Mouse (Mus musculus): Measurements from ENCODE around the gene Rab11fip3. TPM values are rescaled to one million over a fixed set of nuclear protein-coding genes. Genes with fewer than 3 reads are reported as not detected.
A peak's percentile ranks its signal among the peaks of the same experiment; 100 is the strongest.

Gene Rab11fip3
- total RNA-seq, 2 experiments from 2014 or later, result 99.5 to 112 TPM

DNA sequence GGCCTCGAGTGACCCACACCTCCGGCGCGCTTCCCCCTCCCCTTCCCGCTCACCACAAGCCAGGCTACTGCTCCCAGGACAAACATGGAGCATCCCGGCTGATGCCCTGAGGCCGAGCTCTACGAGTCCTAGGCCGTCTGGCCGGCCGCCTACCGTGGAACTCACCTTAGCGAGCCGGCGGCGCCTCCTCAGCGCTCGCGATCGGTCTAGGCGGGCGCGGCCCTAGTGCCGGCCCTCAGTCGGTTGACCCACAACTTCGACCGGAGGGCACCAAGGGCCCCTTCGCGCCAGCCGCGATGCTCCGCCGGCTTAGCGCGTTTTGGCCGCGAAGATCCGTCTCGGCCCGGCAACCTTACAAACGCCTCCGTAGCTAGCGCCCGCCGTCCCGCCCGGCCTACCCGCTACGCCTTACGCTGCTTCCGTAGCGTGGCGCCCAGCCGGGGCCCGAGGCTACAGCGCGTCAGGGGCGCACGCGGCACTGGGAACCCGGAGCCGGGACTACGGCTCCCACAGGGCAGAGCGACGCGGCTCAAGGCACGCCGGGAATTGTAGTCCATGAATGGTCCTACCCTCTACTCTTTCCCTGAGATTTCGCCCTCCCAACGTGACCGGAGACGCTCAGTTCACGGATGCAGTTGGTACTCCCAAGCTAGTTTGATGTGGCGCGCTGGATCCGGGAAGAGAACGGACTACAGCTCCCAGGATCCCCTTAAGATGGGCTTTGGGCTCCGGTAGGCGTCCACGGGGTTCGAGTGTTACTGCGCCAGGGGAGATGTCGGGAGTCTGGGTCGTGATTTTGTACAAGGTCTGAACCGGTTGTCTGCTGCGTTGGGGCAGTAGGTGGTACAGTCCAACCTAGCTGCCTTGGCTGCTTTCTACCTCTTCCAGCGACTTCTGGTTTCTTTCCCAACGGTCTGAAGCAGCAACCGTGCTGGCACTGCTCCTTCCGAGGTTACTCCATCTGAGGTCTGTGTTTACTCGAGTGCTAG is 83.8 kb downstream of the Rab11fip3 start, which contains the start of gene Capn15:
Gene Capn15 (minus strand): TSS at position 491 of the 989 bp plus-strand sequence.
- DNase-seq, result peak; percentile 95

DNA sequence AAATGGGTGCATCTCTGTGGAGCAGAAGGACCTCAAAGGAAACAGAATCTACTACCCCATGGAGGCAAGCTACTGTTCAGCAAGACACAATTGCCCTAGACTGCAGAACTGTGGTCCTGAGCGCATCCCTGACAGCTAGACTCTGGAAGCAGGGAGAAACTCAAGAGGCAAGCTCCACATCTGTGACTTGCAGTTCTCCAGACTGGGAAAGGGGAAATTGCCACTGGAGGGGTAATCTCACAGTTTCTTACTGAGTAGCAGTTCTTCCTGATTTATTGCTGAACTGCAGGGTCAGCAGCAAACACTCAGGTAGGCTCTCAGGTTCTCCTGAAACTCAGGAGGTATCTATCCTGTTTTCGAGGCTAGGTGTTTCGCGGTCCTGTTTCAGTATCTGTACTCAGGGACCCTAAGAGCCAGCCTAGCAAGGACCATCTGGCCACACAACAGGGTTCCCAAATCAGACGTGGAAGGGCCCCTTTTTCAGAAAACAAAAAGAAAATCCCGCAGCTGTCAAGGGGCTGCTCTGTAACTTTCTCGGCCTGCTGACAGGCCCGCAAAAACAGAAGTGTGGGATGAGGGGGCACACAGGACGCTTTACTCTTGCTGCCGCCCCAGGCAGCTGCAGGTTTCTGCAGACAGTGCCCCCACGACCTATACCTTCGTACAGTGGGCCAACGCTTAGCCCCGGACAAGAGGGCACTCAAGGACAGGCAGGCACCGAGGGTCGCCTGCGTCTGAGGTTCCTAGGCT is 84.6 kb downstream of the Rab11fip3 start:
- DNase-seq, result no peak

DNA sequence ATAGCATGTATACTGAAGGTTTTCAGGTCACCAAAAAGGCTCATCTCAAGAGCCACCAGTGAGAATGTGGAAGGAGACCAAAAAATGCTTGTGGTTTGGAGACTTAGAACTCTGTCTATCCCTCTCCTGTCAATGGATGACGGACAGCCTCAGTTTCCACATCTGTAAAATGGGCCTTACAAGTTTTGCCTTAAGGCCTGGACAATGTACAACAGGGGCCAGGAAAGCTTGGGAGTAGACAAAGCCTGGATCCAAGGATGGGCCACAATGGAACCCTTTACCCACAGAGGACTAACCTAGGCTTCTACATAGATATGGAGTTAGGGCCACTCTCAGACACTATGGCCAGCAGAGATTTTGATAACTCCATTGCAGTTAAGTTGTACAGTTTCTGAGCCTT is 85.3 kb downstream of the Rab11fip3 start:
- no peak for DNase-seq

DNA sequence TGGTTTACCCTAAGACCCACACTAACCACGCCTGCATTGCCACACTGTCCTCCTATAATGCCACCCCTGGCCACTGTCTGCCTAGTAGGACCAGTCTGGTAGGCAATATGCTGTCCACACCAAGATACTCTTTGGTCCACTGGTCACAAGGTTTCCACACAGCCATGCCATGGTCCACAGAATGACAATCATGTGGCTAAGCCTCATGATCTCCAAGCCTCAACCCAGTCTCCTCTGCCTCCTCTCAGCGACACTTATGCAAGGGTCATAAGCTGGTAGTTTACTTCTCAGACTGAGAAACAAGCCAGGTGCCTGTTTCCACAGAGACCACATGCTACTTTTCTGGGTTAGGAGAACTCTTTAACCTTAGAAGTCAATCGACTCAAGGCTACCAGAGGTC is 86.4 kb downstream of the Rab11fip3 start:
- no peak for DNase-seq

DNA sequence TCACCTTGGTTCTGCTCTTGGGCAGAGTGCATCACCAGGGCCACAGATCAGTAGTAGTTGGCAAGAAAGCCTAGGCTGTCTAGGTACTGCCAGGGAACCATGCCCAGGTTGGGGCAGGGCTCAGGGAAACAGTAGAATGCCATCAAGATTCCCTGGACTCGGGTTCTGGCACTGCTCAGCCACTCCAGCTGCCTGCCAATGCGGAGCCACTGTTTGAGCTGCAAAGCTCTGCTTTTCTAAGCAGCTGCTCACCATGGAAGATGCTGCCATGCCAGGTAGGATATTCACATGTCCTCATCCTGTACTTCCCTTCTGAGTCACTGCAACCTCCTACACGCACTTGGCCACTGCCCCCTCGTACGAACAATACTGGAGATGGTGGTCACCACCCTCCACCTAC is 88.5 kb downstream of the Rab11fip3 start:
- DNase-seq, result no peak

DNA sequence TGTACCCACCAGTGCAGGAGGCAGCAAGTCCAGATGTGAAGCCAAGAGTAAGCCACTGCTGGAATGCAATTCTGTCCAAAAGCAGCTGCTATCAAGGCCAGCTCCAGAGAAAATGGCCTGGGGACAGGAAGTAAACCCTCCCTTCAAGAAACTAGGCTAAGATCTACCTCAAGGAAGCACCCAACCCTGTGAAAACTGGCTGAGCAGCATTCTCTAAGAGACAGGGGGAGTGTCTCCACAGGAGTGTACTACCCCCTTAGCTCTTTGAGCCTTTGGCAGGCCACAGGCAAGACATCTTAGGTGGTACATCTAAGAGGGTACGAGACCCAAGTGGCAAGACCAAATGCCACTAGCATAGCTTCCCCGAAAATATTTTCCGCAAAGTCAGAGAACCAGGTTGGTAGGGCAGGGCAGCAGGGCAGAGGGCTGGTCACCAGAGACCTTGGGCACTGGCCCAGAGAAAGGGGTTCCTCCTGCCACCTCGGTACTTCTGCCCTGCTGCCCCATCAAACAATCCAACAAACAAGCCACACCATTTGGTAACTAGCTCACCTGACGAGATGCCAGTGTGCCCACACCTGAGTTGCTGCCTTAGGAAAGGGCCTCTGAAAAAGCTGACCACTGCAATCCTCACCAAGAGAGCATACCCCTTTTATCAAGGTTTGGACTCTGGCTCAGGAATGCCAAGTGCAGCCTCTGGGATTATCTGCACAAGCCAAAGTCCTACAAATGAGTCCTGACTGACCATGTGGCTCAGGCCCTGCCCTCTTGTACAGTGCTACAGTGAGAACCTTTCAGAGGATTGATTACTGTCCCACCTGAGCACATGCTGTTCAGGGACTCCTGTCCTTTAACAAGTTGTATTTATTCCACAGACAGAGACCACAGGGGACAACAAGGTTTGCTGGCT is 89.3 kb downstream of the Rab11fip3 start:
- no peak for DNase-seq

DNA sequence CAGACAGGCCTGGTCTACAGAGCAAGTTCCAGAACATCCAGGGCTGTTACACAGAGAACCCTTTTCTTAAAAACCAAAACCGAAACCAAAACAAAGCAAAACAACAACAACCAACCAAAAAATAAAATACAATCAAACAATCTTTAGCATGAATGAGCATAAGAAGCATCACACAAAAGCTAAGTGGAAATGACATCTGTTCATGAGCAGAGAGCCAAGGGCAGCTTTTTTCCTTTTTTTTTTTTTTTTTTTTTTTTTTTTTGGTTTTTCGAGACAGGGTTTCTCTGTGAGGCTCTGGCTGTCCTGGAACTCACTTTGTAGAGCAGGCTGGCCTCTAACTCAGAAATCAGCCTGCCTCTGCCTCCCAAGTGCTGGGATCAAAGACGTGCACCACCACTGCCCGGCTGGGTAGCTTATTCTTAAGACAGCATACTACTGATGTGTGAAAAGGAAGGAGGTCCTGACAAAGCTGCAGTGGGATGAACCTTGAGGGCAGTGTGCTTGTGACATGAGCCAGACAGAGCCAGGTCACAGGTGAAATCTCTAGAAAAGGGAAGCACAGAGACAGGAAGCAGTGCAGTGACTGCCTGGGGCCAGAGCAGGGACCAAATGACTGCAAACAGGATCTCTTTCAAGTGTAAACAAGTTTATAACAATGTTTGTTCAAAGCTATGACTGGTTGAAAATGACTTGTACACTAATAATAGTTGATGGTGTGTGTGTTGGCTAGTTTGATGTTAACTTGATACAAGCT is 98.2 kb downstream of the Rab11fip3 start:
- DNase-seq, result no peak

DNA sequence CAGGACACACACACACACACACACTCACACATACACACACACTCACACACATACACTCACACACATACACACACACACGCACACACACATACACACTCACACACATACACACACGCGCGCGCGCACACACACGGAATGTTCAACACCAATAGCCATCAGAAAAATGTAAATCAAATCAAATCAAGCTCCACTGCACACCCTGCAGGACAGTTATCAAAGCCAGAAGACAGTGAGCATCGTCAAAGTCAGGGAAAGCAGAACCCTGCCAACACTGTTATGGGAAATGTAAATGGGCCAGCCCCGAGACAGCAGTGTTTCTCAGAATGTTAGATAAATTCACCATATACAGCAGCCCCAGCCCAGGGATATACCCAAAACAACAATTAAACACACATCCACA is 98.9 kb downstream of the Rab11fip3 start:
- no peak for DNase-seq

DNA sequence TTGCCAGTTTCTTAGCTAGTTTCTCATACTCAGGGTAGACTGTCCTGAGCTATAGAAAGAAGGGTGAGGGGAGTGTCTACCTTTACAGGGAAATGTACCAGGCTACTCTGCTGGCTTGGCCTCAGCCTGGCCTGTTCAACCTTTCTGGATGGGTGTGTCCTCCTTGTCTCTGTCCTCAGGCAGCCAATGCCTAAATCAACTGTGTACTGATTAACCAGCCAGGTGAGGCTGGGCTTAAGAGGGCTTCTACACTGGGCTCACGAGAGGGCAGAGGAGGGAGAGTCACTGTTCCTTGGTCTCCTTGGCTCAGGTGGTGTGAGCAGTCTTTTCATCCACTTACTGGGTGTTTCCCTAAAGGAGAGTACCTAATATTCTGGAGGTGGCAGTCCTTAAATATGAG is 101.2 kb downstream of the Rab11fip3 start:
- DNase-seq, result no peak

DNA sequence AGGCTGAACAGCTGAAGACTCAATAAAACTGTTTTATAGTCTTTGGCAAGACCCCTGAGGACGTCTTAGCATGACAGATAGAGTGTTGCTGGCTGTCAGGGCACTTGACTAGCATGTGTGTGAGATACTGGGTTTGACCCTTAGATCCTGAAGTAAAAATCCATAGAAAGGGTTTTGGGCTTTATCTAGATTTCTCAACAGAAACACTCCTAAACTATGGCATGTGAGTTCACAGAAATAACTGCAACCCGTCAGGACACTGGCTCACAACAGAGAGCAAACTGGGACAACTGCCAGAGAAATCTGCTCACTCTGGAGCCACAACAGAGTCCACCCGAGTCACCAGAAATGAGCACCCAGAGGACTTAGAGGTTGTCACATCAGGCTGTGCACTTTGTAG is 101.7 kb downstream of the Rab11fip3 start:
- DNase-seq, result no peak

DNA sequence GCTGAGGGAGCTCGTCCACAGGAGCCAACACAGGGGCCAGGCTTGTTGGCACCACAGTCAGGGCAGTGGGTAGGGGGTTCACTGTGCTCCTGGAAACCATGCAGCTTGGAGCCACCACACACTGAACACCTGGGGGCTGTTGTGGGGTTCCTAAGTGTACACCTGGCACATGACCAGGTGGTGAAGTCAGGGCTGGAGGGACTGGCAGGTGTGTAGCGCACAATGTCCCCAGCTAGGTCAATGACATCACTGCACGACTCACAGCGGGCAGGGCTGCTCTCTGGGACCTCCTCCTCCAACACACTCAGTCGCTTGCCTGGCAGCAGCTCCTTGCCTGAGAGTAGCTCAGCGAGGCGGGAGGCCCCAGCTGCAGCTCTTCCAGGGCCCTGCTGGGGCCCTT is 105.1 kb downstream of the Rab11fip3 start:
- DNase-seq, result no peak

DNA sequence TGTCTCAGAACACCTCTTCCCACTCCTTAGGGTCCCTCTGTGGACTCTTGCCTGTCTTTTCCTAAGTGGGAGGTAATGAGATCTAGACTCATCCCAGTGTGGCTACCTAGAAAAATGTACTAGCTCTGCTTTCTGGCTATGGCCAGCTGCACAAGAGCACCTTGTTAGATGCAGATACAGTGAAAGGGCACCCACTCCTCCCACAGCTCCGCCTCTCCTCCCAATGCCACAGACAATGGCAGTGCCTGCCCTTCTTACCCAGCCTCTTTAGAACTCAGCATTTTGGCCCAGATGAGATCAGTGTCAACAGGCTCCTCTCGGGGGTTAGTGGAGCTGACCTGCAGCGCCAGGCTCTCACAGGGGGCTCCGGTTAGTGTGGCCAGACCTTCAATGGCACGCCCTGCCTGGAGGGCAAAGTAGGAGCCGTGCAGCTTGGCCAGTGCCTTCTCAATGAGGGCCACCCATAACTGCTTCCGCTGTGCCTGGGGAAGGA is 106.9 kb downstream of the Rab11fip3 start:
- no peak for DNase-seq

DNA sequence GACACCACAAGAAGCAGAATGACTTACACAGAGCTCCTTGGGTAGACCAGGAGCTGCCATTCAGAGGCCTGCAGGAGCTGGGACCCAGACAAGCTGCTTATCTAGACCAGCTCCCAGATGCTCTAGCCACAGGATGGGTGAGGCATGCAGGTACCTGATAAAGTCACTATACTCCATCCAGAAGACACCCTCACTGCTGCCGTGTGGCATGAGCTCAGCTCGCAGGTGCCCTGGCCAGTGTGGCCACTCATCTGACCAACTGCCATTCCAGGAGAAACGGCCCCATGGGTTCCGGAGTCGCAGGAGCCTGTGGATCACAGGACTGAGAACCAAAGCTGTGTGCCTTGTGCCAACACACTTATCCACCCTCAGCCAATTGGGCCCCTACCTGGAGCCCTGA is 107.8 kb downstream of the Rab11fip3 start:
- no peak for DNase-seq

DNA sequence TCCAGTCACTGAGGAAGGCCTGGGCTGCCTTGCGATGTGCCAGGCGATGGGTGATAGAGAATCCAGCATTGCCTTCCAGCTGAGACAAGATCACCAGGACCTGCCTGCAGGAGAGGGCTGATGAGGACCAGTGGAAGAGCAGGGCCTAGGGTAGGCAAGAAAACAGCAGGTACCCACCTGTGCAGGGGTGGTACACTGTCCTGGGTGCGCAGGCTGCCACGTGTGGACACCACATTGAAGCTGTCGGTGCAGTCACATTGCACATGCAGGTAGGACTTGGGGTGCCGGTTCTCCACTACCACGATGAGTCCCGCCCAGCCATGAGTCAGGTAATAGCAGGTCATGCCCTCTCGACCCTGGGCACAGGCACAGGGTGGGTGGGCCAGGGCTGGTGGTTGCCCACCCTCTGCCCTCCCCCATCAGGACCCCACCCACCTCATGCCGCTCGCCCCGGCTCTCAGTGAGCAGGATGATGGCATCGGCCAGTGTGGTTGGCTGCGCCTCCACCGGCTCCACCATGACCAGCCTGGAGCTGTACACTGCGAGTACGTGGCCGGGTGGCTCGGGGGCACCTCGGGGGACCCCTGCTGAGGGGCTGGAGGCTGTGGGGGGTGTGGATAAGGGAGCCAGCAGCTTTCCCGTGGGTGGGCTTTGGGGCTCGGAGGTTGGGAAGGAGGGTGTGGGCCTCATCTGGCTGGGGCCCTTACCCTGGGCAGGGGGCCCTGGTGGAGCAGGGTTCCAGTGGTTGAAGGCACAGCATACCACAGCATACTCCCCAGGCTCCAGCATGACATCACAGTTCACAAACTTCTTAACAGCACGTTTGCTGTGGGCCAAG is 109.5 kb downstream of the Rab11fip3 start:
- no peak for DNase-seq

DNA sequence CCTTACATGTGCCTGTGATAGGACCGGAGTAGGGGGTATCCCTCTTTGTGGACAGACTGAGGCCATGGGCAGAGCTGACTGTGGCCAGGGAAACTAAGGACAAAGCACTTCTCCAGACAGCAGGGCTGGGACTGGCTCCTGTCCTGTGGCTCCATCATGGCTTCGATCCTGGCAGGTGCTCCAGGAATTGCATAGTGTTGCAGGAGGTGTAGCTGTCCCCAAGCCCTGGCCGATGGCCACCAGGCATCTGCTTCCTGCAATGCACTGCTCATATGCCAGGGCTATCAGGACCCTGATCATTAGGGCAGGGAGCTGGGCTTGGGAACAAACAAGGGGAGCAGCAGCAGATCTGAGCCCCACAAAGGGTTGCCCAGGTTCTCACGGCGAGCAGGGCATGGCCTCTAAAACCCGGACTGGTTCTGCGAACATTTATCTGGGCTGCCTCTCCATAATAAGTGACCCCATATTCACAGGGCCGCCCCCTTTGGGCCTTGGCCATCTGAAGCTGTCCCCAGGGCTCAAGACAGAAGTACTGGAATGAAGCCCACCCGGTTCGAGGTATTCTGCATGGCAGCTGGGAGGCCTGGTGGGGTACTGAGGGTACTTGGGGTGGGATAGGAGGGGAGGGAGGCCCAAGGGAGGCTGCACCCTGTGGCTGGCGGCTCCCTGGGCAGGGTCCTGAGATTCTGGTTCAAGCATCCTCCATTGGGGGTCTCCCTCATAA is 110.4 kb downstream of the Rab11fip3 start:
- DNase-seq, result no peak

DNA sequence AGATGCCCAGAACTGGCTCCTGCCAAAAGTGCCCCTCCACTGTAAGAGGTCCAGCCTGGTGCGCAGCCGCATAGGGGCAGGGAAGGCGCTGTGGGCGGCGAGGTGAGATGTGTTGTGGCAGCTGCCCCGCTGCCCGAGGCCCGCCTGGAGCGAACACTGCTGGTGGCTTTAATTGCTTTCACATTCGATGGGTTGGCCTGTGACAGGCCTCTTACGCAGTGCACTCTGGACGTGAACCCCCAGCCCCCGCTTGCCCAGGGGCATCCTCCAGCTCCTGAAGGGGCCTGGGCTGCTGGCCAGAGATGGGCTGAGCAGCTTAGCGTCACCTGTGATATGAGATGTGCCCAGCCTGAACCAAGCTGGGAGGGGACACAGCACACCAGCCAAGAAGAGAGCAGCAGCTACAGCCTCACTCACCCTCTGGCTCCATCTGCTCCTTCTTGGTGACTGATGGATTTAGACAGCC is 111.7 kb downstream of the Rab11fip3 start:
- no peak for DNase-seq

DNA sequence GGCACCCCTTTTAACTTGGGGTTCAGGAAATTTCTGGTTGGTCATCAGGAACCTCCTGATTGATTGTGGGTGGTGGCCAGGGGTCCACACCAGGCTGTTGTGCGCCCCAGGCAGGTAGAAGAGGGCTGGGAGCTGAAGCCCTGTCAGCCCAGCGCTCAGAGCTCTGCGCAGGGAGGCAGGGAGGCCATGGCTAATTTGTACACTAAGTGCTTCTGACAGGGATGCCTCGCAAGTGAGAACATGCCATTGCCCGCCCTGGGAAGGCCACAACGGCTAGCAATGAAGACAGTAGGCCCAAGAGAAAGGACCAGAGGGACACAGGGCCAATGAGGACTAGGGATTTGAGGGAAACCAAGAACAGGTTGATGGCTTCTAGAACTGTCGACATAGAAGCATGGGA is 112.7 kb downstream of the Rab11fip3 start:
- DNase-seq, result no peak

DNA sequence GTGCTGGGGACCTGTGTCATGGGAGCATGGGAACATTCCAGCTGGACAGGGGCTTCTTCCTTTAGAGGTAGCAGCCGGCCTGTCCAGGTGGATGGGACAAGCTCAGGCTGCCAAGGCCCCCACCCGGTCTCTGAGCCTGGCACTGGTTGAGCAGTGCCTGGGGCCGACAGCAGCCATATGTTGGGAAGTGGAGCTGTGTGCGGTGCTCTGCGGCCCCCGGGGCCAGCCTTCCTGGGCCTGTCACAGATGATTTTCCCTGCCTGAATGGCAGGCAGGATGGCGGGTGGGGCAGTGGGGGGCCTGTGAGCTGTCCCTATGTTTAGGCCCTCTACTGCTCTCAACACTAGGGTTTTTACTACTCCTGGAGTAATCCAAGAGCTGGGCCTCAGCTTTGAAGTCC is 113.2 kb downstream of the Rab11fip3 start:
- no peak for DNase-seq

DNA sequence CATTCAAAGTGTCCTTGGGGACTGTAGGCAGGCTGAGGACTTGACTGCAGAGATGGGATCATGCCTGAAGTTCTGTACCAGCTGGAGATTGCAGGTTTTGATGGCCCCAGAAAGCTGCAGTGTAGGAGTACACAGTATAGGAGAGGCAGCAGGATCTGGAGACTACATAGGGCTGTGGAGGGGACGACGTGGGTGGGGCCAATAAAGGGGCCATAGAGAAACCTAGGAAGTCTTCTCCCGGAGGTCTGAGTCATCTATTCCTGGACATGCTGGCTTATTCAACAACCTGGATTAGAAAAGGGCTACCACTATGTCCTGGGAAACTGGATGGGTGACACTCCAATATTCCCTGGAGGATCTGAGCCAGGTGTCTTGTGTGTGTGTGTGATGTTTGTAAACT is 113.6 kb downstream of the Rab11fip3 start:
- DNase-seq, result no peak

DNA sequence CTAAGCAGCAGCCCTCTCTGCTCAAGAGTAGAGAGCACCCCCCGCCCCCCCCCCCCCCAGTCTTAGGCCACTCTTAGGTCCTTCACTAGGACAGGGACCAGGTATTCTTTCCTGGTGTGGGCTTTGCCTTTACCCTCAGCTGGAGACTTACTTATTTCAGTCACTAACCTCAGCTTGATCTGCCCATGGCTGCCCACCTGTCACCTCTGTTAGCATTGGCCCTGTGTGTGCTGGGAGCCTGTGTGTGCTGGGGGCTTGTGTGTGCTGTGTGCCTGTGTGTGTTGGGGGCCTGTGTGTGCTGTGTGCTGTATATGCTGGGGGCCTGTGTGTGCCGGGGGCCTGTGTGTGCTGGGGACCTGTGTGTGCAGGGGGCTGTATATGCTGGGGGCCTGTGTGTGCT is 114.7 kb downstream of the Rab11fip3 start:
- DNase-seq, result no peak
